Comparison of ENCODE assay signal across 21 mouse cellular contexts in the genomic region with DNA sequence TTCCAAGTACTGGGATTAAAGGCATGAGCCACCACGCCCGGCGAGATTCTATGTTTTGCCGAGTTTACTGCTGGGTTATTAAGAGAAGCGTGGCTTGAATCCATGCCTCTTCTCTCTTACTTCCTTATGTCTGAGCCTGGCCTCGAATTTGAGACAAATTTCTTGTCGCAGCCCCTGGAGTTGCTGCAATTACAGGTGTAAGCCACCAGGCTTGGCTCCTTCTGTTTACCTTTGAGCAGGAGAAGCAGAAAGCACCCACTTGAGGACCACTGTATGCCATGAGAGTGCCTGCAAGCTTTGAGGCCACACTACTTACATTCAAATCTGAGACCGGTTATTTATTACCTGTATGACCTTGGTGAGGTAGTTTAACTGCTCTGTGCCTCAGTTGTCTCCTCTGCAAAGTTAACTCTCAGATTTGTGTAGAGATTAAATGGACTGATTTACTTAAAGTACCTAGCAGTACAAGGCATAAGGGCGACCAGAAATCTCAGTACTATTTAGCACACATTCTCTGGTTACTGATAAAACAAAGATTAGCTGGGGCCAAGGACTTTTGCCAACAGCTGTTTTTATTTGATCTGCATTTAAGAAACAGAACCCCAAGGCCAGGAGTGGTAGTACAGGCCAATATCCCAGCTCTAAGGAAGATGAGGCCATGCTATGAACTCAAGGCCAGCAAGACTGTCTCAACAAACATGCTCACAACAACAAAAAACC. TPM values are rescaled to one million over a fixed set of nuclear protein-coding genes. Genes with fewer than 3 reads are reported as not detected.
DNase-seq lines count a peak whose midpoint lies in the region; ATAC-seq and TF ChIP-seq lines count a peak whose summit lies in the region.
"Had no signal": no experiment of that assay in that cellular context is flagged by ENCODE, and none has a peak within 500 bp of the region (broad histone marks: within the 10 kb centered on the region; RNA-seq: fewer than 3 reads in every experiment).

No protein-coding gene starts in this region.

- no peaks in the 10 kb centered on the region for H3K27me3 ChIP-seq in lung, postnatal 0 days (replicated peaks; ENCODE audit: insufficient read depth, low read length)
- H3K27me3 ChIP-seq in E14TG2a.4 (ENCODE audit: insufficient read depth, low read length) = no peaks in the 10 kb centered on the region
- no peaks in the 10 kb centered on the region for H3K27me3 ChIP-seq in splenic B cell, adult 2 months (ENCODE audit: control insufficient read depth, insufficient read depth, low read length, poor library complexity, severe bottlenecking)
- H3K27me3 ChIP-seq: forebrain, embryonic 15.5 days; heart, embryonic 13.5 days; megakaryocyte, embryonic 14.5 days had no signal

- no peak overlapping the region for H3K27ac ChIP-seq in lung, postnatal 0 days (ENCODE audit: low read length)
- H3K27ac ChIP-seq: forebrain, embryonic 15.5 days; heart, embryonic 13.5 days had no signal

- H3K9me3 ChIP-seq in lung, postnatal 0 days (ENCODE audit: low read length) = no peaks in the 10 kb centered on the region
- no peaks in the 10 kb centered on the region for H3K9me3 ChIP-seq in E14TG2a.4 (ENCODE audit: low read length)
- H3K9me3 ChIP-seq: forebrain, embryonic 15.5 days; heart, embryonic 13.5 days; megakaryocyte, embryonic 14.5 days had no signal

- no peaks in the 10 kb centered on the region for H3K4me1 ChIP-seq in lung, postnatal 0 days (ENCODE audit: insufficient read depth, low read depth, low read length)
- peaks cover 12% of the 10 kb centered on the region for H3K4me1 ChIP-seq in E14TG2a.4 (replicated peaks; ENCODE audit: low read depth, low read length)

- TF ChIP-seq CTCF in lung, postnatal 0 days (IDR thresholded peaks at IDR 0.05) = peak; percentile 32
- peak; percentile 26 for TF ChIP-seq CTCF in E14TG2a.4 (conservative IDR thresholded peaks at IDR 0.05; ENCODE audit: low read length)

- peak; percentile 24 for DNase-seq in adrenal gland, adult 8-10 months
- DNase-seq in adrenal gland, postnatal 10 days = no peak
- DNase-seq in lung, postnatal 0 days (ENCODE audit: low spot score) = peak; percentile 59
- no peak for DNase-seq in lung, postnatal 14 days
- DNase-seq in splenic B cell, adult 2 months (ENCODE audit: low read depth, low spot score) = peak; percentile 27
- DNase-seq in T-cell, adult 2 months (ENCODE audit: low spot score) = no peak
- DNase-seq: cerebellum, adult 11 months; heart, postnatal 4 days; kidney, adult 9 months; layer of hippocampus, postnatal 36 days; liver; lung, adult 2 months; right cerebral cortex, postnatal 14 days; thymus, postnatal 4 days had no signal

- H3K36me3 ChIP-seq in lung, postnatal 0 days (ENCODE audit: insufficient read depth, low read length) = no peaks in the 10 kb centered on the region
- no peaks in the 10 kb centered on the region for H3K36me3 ChIP-seq in E14TG2a.4 (ENCODE audit: insufficient read depth, low read length)
- no peaks in the 10 kb centered on the region for H3K36me3 ChIP-seq in splenic B cell, adult 2 months (ENCODE audit: control insufficient read depth, insufficient read depth, low read length, poor library complexity, severe bottlenecking)
- H3K36me3 ChIP-seq: forebrain, embryonic 15.5 days had no signal

- 55% methylated on average over 9 of the region's 9 CpGs for WGBS in lung, postnatal 0 days

- H3K9ac ChIP-seq in lung, postnatal 0 days (replicated peaks; ENCODE audit: low read depth) = no peak overlapping the region
- H3K9ac ChIP-seq: forebrain, embryonic 15.5 days; heart, embryonic 13.5 days had no signal

- no peak overlapping the region for H3K4me2 ChIP-seq in lung, postnatal 0 days (replicated peaks; ENCODE audit: low read depth, low read length)
- H3K4me2 ChIP-seq: forebrain, embryonic 15.5 days; heart, embryonic 13.5 days had no signal

- TF ChIP-seq EP300 in lung, postnatal 0 days (IDR thresholded peaks at IDR 0.05) = no peak

- no peak for ATAC-seq in lung, postnatal 0 days
- ATAC-seq: activated CD4-positive, CD25-positive, alpha-beta regulatory T cell, adult 4 months; forebrain, embryonic 15.5 days; midbrain, embryonic 16.5 days had no signal

- no peak overlapping the region for H3K4me3 ChIP-seq in lung, postnatal 0 days (ENCODE audit: low read depth, low read length)
- H3K4me3 ChIP-seq in E14TG2a.4 (replicated peaks; ENCODE audit: low read length) = no peak overlapping the region
- H3K4me3 ChIP-seq: erythroblast, embryonic 14.5 days; forebrain, embryonic 15.5 days; heart, embryonic 13.5 days; megakaryocyte, embryonic 14.5 days had no signal

RNA-seq across cellular contexts. Expression of gene Brms1l, which starts 2.1 kb away (rescaled TPM):
- total RNA-seq in adrenal gland, adult 8-10 months (2022) = 10 to 100 TPM; 46.7 to 68.7 (median 56.0) TPM
- total RNA-seq in adrenal gland, postnatal 10 days (2021) = 10 to 100 TPM; 28.2 to 38.0 TPM
- polyA plus RNA-seq in lung, postnatal 0 days (2015; fragmentation: Nextera tagmentation; extraction: Ambion mirVana) = 24.9 and 25.3 TPM in 2 replicates

RNA-seq across cellular contexts. Expression of gene Ralgapa1, which starts 13.1 kb away (rescaled TPM):
- 10 to 100 TPM; 74.0 to 86.7 (median 80.2) TPM for total RNA-seq in adrenal gland, adult 8-10 months (2022)
- 10 to 100 TPM; 55.1 to 63.8 TPM for total RNA-seq in adrenal gland, postnatal 10 days (2021)
- 10.9 and 13.3 TPM in 2 replicates for polyA plus RNA-seq in lung, postnatal 0 days (2015; fragmentation: Nextera tagmentation; extraction: Ambion mirVana)

Comparison
In these comparisons a context has a peak if more than half of its experiments do, and no peak if none do; other contexts are left out.
1. DNase-seq: peak in adrenal gland, adult 8-10 months (single experiment), lung, postnatal 0 days (single experiment) and splenic B cell, adult 2 months (single experiment); none in adrenal gland, postnatal 10 days (single experiment), lung, postnatal 14 days (single experiment) and T-cell, adult 2 months (single experiment).